Mouse (Mus musculus): ENCODE measurements around the gene Sf3a3.
A peak's percentile ranks its signal among the peaks of the same experiment; 100 is the strongest.

Gene Sf3a3

GRCm38 (mm10) chr4:124714545-124715481, at the start of gene Sf3a3:
TSS of gene Sf3a3 (plus strand) at chr4:124714776.
- DNase-seq, result peak; percentile 97 to 98

GRCm38 (mm10) chr4:124667476-124668033, 47.0 kb upstream of the Sf3a3 start:
- DNase-seq, result no peak

DNA sequence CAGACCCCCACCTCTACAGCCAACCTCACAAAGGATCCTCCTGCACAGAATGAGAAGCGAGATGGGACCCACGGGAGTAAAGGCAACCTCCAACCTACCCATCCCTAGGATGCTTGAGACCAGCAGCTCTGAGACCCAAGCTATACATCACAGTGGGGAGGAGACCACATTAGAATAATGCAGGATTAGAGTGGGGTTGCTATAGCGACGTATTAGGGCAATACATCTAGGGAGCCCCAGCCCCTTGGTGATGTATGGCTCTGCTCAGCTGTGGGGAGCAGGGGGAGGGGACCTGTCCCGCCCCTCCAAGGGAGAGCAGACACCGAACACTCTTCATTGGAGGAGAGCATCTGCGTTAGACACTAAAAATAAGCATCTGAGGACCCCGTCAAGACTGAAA, 46.5 kb upstream of the Sf3a3 start:
- DNase-seq, result no peak

DNA sequence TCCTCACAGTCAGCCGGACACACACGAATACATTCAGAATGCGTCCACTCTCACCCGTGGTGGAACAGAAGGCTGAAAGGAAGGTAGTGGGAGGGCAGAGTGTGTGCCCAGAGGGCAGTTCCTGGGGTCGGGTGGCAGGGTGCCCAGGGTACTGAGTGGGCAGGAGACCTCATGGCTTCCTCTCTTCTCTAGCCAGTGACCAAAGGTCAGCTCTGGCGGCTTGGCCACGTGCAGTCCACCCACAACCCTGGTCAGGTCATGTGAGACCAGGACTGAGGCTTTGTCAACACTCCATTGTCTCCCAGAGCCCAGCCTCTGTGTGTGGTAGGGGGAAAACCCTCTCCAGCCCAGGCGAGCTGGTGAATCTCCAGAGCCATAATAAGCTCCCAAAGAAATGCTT, 44.3 kb upstream of the Sf3a3 start:
- DNase-seq, result no peak

DNA sequence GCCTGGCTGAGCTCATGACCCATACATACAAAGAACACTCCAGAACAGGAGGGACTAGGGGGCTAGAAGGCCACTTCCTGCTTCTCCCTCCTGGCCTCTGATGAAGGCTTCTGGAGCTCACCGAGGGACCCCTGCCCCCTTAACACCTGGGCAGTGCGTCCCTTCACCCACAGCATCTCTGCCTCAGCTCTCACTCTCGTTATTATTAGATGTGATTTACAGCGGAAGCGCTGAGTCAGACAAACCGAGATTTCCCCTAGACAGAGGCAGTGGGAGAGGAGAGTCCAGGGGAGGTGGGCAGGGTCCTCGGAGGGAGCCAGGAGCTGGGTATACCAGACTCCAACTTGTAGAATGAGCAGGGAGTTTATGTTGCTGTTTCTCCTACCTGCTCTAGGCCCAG, 43.0 kb upstream of the Sf3a3 start:
- no peak for DNase-seq

DNA sequence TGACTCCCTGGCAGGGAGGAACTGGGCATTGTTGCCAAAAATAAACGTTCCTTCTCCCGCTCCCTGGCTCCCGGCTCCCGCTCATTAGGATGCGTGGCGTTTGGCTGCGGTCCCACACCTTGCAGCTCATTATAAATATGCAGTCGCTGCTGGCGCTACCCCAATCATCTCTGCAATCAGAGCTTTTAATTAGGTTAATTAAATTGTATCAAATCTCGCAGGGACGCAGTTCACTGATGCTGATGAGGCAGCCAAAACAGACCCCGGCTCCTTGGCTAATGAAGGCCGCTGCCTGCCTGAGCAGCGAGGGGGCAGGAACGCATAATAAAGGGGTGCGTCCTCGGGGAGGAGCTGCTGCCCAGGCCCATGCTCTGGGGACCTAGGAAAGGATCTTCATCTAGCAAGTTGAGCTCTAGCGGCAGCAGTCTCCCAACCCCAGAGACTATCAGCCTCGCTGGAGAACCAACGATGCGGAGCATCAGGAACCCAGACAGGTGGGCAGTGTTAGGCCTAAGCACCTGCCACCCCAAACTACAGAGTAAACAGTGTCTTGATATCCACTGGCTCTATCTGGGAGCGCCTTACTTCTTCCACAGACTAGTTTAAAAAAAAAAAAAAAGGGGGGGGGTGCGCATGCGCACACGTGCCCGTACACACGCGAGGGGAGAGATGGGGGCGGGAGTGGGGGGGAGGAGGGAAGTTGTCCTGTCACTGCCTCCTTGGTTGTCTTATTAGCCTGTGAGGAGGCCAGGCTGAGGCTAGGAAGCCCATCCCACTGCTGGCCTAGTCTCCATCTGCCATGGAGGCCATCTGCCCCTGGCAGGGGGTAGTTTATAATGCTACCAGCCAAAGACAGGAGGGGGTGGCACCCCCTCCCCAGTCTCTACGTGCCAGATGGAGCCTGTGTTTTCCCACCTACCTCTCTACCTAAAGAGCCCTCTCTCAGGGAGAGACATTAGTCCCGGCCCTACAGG, 41.9 kb upstream of the Sf3a3 start:
- no peak for DNase-seq

DNA sequence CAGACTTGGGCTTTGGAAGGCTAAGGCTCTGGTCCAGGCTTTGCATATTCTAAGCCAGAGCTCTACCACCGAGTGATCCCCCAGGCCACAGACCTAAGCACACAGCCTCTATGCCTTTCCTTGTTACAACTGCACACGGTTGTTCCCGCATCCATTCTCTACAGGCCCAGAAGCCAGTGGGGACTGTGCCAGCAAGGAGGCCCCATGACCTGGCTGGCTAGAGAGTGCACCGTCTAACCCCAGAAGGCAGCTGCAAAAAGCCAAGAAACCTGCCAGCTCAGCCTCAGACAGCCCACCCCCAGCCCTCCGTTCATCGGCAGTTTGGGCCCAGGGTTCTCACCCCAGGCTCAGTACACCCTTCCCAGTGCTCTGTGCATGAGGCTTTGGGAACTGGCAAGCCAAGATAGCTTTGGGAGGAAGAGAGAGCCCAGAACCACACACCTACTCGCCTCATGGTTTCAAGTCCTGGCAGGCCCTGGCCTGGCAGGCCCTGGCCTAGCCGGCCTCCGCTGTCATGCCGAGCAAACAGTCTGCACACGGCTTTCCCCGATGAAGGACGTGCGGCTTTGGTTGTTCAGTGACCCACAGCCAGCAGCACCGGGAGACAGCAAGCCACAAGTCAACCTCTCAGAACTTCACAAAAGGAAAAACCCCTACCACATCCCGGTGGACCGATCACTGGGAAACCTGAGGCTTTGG, 40.1 kb upstream of the Sf3a3 start:
- DNase-seq, result no peak

DNA sequence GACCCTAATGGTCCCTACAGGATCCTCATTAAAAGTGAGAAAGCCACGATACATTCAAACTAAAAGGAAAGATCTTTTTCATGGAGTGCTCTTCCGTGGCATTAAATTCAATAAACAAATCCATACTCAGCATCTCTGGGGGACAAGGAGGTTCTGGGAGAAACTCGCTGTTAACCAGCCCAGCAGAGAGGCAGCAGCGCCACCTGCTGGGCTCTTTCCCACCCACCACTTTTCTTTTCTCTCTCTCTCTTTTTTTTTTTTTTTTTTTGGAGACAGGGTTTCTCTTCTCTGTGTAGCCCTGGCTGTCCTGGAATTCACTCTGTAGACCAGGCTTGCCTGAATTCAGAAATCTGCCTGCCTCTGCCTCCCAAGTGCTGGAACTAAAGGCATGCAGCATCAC, 39.5 kb upstream of the Sf3a3 start:
- DNase-seq, result peak; percentile 58 to 63

DNA sequence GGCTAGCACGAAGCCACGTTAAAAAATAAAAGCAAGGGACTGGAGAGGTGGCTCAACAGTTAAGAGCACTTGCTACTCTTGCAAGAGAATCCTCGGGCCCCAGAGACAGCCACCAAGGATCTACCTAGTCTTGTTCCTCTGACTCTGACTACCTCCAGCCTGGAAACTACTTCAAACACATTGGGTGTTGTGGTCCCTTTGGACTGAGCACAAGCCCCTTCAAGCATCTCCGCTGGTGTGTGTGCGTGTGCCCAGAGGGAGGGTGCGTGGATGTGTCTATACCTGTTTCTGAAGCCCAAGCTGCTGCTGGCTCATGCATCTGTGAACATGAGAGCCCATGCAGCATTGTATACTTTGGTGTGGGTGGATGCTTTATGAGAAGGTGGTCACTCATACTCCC, 38.6 kb upstream of the Sf3a3 start:
- DNase-seq, result no peak

DNA sequence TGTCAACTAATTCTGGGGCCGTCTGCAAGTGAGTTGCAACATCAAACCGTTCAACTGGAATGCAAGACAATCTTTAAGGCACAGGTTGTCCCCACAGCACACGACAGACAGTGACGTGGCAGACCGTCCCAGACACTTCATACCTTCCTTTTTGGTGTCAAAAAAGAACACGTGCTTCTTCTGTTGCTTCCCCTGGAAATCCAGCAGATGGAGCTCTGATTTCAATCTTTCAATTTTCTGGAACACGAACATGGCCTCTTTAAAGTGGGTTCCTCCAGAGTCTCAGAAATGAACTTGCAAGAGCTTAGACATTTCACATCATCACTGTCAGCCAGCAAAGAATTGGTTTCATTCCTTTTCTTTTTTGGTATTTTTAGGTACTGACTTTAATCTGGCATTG, 32.3 kb upstream of the Sf3a3 start:
- DNase-seq, result peak in 1 of 2 experiments; percentile 26

GRCm38 (mm10) chr4:124683474-124683873, 31.1 kb upstream of the Sf3a3 start:
- no peak for DNase-seq

DNA sequence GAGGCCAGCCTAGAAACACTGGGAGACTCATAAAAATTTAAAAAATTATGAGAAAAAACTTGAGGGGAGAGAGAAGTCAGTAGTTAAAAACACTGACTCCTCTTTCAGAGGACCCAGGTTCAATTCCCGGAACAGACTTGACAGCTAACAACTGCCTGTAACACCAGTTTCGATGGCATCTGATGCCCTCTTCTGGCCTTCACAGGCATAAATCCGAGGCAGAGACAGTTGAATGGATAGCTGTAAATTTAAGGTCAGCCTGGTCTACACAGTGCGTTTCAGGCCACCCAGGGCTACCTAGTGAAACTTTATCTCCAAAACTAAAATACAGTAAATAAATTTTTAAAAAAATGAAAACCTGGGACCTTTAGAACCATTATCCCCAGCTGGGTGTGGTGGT, 29.6 kb upstream of the Sf3a3 start:
- no peak for DNase-seq

- DNase-seq, result no peak
Observed at GRCm38 (mm10) chr4:124685453-124685852, 29.1 kb upstream of the Sf3a3 start.

DNA sequence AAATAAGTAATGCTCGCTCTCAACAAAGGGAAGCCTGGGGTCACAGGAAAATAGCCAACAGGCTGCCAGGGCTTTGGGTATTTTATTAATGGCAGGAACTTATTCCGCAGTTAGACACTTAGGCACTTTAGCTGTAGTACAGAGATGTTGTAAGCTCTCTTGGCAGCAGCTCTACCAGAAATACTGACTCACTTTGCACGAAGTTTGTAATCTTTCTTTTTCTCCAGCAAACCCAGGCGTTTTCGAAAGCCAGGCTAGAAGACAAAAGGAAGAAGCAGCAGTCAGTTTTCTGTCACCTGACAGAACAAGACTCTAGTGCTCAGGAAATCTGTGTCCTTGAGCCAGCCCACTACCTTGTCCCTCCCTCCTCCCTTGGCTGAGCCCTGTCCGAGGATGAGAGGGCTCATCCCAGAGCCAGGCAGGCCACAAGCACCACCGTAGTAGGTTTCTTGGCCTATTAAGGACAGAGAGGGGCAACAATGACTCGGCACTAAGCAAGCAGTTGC, 28.6 kb upstream of the Sf3a3 start:
- no peak for DNase-seq

GRCm38 (mm10) chr4:124691455-124691854, 23.1 kb upstream of the Sf3a3 start:
- no peak for DNase-seq

GRCm38 (mm10) chr4:124692416-124692861, 22.1 kb upstream of the Sf3a3 start:
- DNase-seq, result no peak

DNA sequence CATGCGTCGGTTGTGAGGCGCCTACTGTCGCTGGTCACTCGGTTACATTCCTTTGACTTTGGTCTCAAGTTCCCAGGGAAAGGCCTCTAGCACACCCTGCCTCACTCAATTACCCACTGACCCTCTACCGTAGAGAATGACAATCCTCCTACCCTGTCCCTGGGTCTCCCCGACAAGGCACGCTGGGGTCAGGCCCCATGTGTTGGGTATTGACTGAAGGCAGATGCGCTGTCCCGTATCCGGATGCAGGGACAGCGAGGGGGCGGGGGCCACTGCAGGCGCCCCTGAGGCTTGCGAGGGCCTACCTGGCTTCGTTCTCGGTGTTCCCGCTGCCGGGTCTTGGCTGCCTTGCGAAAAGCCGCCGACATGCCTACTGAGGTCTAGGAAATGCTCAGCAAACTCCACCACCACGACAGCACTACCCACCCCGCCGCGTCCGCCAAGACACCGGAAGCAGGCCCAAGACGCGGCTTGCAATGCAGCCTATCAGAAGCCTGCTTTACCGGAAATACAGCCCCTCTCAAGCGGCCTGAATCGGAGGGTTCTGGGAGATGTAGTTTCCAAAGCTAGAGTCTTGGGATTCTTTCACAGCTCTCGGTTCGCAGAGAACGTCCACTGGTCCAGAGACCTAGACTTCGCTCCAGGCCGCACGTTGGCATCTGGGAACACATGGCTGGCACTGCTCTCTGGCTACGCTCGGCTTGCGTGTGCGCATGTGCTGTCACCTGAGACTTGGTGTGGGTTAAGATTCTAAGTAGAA, 21.3 kb upstream of the Sf3a3 start, which contains the start of gene Utp11:
Gene Utp11 (minus strand): TSS at position 466 of the 760 bp plus-strand sequence.
- DNase-seq, result peak; percentile 83

DNA sequence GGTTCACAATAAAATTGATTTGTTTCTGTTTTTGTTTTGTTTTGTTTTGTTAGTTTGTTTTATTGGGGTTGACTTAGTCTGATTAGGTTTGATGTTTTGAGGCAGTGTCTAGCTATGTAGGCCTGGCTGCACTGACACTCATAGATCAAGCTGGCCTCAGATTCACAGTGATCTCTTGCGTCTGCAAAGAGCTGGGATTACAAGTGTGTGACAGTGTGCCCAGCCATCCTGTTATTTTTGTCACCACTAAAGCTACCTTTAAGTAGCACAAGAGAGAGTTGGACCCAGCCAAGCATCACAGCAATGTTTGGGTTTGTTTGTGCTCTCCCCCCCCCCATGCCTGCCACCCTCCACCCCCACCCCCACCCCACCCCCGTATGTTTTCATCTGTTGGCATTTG, 20.0 kb upstream of the Sf3a3 start:
- DNase-seq, result no peak

GRCm38 (mm10) chr4:124695786-124696516, 18.6 kb upstream of the Sf3a3 start:
- DNase-seq, result peak in 1 of 2 experiments; percentile 18

- no peak for DNase-seq
Observed at GRCm38 (mm10) chr4:124699791-124700190, 14.8 kb upstream of the Sf3a3 start.
